Mouse (Mus musculus) frontal cortex, adult 2 months (tissue): ENCODE measurements at regions not wholly inside any gene's neighbourhood (a gene's known extent, or its start where the extent isn't known, plus 50 kb on each side); places are given as distances from the start of the nearest gene placed in this dataset.

Experiments
- DNase-seq, 2 experiments: peaks; one replicate each; pipeline ENCODE4 v3.0.0; 2022; ENCODE audit warnings: low spot score in 1 of 2; ENCODE audit errors: extremely low spot score in 1 of 2

DNA sequence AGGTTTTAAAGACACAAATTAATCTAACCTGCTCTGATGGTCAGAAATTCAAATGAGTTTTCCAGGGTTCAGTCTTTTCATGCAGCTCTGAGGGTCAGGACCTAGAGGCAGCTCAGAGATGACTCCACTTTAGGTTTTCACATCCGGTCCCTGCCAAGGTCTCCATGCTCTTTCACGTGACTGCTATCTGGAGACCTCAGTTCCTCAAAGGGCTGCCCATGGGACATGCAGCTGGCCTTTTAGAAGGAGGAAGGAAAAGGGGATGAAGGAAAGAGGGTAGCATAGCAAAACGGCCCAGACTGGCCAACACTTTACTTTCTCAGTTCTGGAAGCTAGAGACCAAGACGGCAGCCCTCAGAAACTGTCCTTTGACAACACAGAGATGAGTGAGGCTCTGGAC lies 276.6 kb downstream of the Nuak1 start:
- no peak for DNase-seq

- DNase-seq = no peak
These were observed 274.4 kb downstream of the Nuak1 start for GRCm38 (mm10) chr10:84165832-84166567.

GRCm38 (mm10) chr10:84166568-84166905 lies 273.9 kb downstream of the Nuak1 start:
- DNase-seq = peak in 1 of 2 experiments; percentile 38

GRCm38 (mm10) chr10:84172828-84173321 lies 267.5 kb downstream of the Nuak1 start:
- peak; percentile 75 to 82 for DNase-seq

- no peak for DNase-seq
These were observed 257.2 kb downstream of the Nuak1 start for GRCm38 (mm10) chr10:84183239-84183638.

DNA sequence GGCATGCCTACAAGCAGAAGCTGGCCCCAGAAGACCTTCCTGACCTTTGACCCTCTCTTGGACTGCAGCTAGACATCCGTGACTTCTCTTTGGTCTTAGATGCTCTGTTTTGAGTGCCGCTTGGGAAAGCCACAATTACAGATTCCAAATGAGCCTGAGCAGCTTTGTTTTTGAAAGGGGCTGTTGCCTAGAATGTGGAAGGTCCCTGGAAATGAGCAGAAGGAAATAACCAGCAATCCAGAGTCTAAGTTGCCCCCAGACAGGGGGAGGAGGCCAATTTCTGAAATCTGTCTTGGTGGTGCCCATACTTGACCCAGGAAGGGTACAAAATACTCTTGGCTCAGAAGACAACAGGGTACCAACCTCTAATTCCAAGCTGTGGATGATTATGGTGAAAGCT lies 253.9 kb downstream of the Nuak1 start:
- DNase-seq = no peak

- no peak for DNase-seq
These were observed 241.4 kb downstream of the Nuak1 start for GRCm38 (mm10) chr10:84199035-84199434.

DNA sequence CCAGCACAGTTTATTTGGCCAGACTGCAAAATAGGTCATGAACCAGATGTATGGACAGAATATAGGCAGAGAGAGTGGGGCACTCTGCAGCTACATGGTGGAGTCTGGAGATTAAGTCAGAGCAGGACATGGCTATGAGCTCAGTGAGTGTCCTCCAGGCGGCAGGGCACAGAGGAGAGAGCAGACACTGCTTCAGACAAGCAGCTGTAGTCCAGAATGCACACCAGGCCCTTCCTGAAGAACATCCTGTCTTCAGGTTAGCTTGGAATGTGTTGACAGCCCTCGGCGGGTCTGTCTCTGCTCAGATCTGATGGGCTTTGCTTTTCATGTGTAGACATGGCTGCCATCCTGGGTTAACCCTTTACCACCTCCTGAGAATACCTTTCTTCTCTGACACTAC lies 238.6 kb downstream of the Nuak1 start:
- no peak for DNase-seq

DNA sequence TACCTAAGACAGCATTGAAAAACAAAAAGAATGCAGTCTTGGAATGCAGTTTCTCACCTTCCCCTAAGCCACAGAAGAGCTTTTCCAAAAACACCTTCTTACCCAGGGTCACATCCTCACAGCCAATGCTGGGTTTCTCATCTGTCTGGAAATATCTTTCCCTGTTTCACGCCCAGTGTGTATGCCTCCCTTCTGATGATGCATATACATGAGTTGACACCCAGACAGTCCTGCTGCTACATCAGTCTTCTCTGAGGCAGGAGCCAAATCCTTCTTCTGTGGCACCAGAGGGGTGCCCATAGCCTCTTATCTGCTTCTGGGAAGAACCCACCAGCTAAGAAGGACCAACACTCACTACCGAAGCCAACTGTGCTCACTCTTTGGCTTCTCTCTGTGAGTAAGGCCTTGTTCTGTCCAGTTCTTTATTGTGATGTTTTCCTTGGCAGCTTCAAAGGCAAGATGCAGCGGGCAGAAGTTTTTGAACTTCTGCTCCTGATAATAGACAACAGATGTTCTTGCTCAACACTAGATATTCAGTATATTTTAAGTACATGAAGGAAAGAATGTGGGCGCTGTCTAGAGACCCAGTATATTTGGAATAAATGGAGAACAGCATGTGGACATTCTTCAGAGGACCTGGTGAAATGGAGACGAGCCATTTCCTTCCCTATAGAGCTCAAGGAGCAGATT lies 228.2 kb downstream of the Nuak1 start:
- peak in 1 of 2 experiments; percentile 27 for DNase-seq

DNA sequence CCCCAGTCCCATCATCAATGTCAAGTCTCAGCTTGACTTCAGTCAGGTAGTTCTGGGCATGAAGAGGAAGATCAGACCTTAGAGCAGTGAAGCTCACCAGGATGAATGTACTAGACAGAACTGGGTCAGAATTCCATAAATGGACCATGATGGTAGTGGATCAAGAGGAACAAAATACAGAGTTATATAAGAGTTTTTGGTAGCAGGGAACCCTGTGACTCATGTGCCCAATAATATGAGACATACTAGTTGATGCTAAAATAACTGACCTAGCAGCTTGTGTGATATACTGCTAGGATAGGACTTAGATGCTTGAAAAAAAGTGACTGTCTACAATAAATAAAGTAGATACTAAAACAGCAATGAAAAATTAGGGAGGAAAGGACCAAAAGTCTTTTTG lies 225.6 kb downstream of the Nuak1 start:
- DNase-seq = no peak

GRCm38 (mm10) chr10:84229224-84229921 lies 211.0 kb downstream of the Nuak1 start:
- peak in 1 of 2 experiments; percentile 23 for DNase-seq

- DNase-seq = peak in 1 of 2 experiments; percentile 59
These were observed 210.2 kb downstream of the Nuak1 start for GRCm38 (mm10) chr10:84230011-84230781.

DNA sequence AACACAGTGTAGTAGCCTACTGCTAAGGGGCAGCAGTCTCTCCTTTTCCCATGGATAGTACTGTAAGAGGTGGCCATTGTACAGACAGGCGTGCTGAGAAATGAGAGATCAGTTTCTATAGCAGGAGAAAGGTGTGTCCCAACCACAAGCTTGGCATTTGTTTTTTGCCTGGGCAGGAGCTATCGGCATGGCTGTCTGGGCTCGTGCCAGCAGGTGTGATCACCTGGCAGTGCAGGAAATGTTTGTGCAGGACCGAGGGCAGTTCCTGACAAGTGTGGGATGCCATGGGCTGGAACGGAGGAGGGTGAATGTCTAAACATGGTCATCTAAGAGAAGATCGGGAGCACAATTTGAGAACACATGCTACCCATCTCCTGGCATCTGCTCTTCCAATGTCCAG lies 205.4 kb downstream of the Nuak1 start:
- DNase-seq = no peak

DNA sequence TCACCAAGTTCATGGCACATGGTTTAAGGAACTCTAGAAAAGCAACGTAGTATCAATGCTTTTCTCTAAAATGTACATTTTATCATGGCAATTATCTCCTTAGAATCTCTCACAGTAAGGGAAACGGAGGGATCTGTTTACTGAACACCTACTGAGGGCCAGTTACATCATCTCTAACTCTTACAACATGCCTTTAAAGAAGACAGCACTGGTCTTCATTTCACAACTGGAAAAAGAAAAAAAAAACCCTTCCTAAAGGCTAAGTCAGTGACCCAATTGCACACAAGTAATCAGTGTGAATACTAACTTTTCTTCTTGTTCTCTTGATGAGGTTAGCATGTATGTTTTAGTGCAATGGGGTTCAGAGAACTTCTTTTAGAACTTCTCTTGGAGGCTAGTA lies 204.2 kb downstream of the Nuak1 start:
- no peak for DNase-seq

DNA sequence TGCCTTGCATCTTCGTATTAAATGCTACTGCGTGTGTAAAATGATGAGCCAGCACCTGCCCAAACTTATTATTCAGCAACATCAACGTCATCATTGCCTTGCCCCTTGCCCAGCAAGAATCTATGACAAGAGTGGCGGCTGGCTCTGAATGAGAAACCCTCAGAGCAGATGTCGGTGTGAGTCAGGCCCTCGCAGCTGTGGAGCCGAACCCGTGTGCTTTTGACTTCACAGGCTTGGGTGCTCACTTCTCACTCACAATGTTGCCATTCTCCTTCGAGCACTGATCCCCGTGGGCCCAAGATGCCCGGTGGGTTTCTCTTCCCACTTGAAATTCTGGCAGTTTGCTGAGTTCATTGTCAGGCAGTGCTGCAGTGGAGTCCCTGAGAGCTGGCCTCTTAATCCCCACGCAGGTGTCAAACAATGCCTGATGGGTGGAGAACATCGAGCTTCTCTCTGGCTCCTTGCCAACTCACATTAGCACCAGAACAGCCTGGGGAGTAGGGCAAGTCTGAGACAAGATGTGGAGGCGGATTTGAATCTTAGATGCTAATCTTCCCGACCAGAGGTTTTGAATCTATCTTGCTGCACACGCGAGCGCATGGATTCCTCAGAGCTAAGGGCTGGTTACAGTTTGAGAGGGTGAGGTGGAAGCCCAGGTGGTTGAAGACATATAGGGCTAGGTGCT lies 202.0 kb downstream of the Nuak1 start:
- peak in 1 of 2 experiments; percentile 67 for DNase-seq

- DNase-seq = peak; percentile 9 to 27
These were observed 197.1 kb downstream of the Nuak1 start for GRCm38 (mm10) chr10:84243283-84243682.

GRCm38 (mm10) chr10:84249346-84249745 lies 191.1 kb downstream of the Nuak1 start:
- DNase-seq = no peak

DNA sequence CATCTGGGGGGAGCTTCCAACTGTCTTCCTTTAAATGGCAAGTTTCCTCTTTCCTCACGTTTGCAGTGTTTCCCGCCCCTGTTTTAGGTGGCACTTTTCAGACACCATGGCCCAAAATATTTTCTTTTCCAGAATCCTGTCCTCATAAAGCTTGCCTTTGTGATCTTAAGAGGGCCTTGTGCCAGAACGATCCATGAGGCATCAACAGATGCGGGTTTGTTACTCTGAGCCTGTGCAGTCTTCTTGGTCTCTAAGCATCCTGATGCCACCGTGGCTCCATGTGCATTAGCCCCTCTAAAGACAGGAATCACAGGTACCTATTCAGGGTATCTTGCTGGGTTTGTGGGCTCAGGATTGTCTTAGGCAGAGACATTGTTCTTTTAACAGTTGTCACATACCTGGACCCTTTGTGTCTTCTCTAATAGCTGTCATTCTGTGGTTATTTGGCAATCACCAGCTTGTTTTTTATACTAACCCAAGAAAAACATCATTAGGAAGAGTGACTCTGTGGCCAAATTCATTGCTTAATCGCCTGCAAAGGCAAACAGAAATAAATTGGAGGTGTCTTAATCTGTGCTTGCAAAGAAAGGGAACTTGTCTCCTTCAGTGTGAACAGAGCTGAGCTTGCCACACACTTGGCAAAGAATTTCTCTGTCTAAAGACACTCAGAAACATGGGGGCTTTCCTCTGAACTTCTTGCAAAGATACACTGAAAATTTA lies 179.3 kb downstream of the Nuak1 start:
- DNase-seq = no peak

- no peak for DNase-seq
These were observed 177.5 kb downstream of the Nuak1 start for GRCm38 (mm10) chr10:84262943-84263342.
